Mouse (Mus musculus) left cerebral cortex, postnatal 10 days (tissue): ENCODE results near the gene Ptges3. TPM values are rescaled to one million over a fixed set of nuclear protein-coding genes. Genes with fewer than 3 reads are reported as not detected.

Experiments
- DNase-seq, 2 experiments: peaks; one replicate each; pipeline ENCODE4 v3.0.0; 2021 to 2022; ENCODE audit warnings: low spot score in 2 of 2, mixed read lengths in 1 of 2; ENCODE audit errors: extremely low spot score in 1 of 2
- intact Hi-C: fragments of 180-260 bp; cut with DNase I; formaldehyde crosslinking; loops from one replicate; pipeline ENCODE4 v1.15.1; 2025
- total RNA-seq, 2 experiments: library from RNA; stranded (reverse); gene quantifications; 2 replicates each; pipeline ENCODE4 v1.2.3; 2021

Gene Ptges3
- total RNA-seq, 2 experiments from 2014 or later, result 149 to 156 TPM

GRCm38 (mm10) chr10:128090651-128091563 lies 32.2 kb downstream of the Ptges3 start:
- intact Hi-C loops, result loop anchor here (5.0 kb wide), 1 partner anchor 96 kb away; no protein-coding TSS in a partner anchor
- peak; percentile 80 to 89 for DNase-seq

- peak in 1 of 2 experiments; percentile 62 for DNase-seq
- intact Hi-C loops, result loop anchor here (5.0 kb wide), 1 partner anchor 95 kb away; no protein-coding TSS in a partner anchor
Observed at GRCm38 (mm10) chr10:128091564-128092505, 33.1 kb downstream of the Ptges3 start, which contains the start of gene Baz2a. Baz2a (plus strand) TSS chr10:128091577.

- intact Hi-C loops, result loop anchor here (5.0 kb wide), 1 partner anchor 94 kb away; no protein-coding TSS in a partner anchor
- DNase-seq, result peak in 1 of 2 experiments; percentile 92
Observed at GRCm38 (mm10) chr10:128092506-128093495, 34.0 kb downstream of the Ptges3 start.

GRCm38 (mm10) chr10:128093496-128094294 lies 34.9 kb downstream of the Ptges3 start:
- intact Hi-C loops, result loop anchor here (5.0 kb wide), 1 partner anchor 94 kb away; no protein-coding TSS in a partner anchor

GRCm38 (mm10) chr10:128094340-128094968 lies 35.7 kb downstream of the Ptges3 start:
- peak in 1 of 2 experiments; percentile 91 for DNase-seq
- intact Hi-C loops, result loop anchor here (5.0 kb wide), 1 partner anchor 93 kb away; no protein-coding TSS in a partner anchor

More at GRCm38 (mm10) chr10:128093496-128094294, 34.9 kb downstream of the Ptges3 start:
- DNase-seq, result peak in 1 of 2 experiments; percentile 41

- intact Hi-C loops, result no loop called here
Observed at GRCm38 (mm10) chr10:128095003-128095636, 36.4 kb downstream of the Ptges3 start.

GRCm38 (mm10) chr10:128096313-128096692 lies 37.5 kb downstream of the Ptges3 start:
- intact Hi-C loops, result no loop called here
- no peak for DNase-seq

More at GRCm38 (mm10) chr10:128095003-128095636, 36.4 kb downstream of the Ptges3 start:
- DNase-seq, result no peak

GRCm38 (mm10) chr10:128096693-128097586 lies 38.2 kb downstream of the Ptges3 start:
- intact Hi-C loops, result no loop called here
- DNase-seq, result peak in 1 of 2 experiments; percentile 92

- intact Hi-C loops, result no loop called here
- DNase-seq, result peak in 1 of 2 experiments; percentile 86
Observed at GRCm38 (mm10) chr10:128097587-128097971, 38.8 kb downstream of the Ptges3 start.

GRCm38 (mm10) chr10:128110103-128110761 lies 51.5 kb downstream of the Ptges3 start:
- intact Hi-C loops, result no loop called here
- no peak for DNase-seq

GRCm38 (mm10) chr10:128111227-128111626 lies 52.5 kb downstream of the Ptges3 start:
- intact Hi-C loops, result no loop called here

GRCm38 (mm10) chr10:128123833-128124232 lies 65.1 kb downstream of the Ptges3 start:
- intact Hi-C loops, result no loop called here
- DNase-seq, result no peak

More at GRCm38 (mm10) chr10:128111227-128111626, 52.5 kb downstream of the Ptges3 start:
- DNase-seq, result no peak

GRCm38 (mm10) chr10:128124831-128125230 lies 66.1 kb downstream of the Ptges3 start:
- no peak for DNase-seq
- intact Hi-C loops, result no loop called here

- intact Hi-C loops, result no loop called here
- DNase-seq, result no peak
Observed at GRCm38 (mm10) chr10:128125951-128126350, 67.2 kb downstream of the Ptges3 start.
